Mouse (Mus musculus): ENCODE data around the gene Dclk3. TPM values are rescaled to one million over a fixed set of nuclear protein-coding genes. Genes with fewer than 3 reads are reported as not detected.
A peak's percentile ranks its signal among the peaks of the same experiment; 100 is the strongest.

Dclk3 gene
- total RNA-seq, 1 experiment from 2014 or later = not detected

- ATAC-seq (replicated peaks; ENCODE audit: low read depth, poor library complexity, severe bottlenecking) = peak; percentile 52; the same call in 1 of the 2 replicates
Measured at GRCm38 (mm10) chr9:111478853-111479490, 40.1 kb downstream of the Dclk3 start.

GRCm38 (mm10) chr9:111481011-111481410 is 42.1 kb downstream of the Dclk3 start:
- ATAC-seq (replicated peaks; ENCODE audit: low read depth, poor library complexity, severe bottlenecking) = no peak

GRCm38 (mm10) chr9:111486645-111487477 is 48.0 kb downstream of the Dclk3 start:
- no peak for ATAC-seq (replicated peaks; ENCODE audit: low read depth, poor library complexity, severe bottlenecking)

GRCm38 (mm10) chr9:111490583-111490982 is 51.7 kb downstream of the Dclk3 start:
- no peak for ATAC-seq (replicated peaks; ENCODE audit: low read depth, poor library complexity, severe bottlenecking)

- no peak for ATAC-seq (replicated peaks; ENCODE audit: low read depth, poor library complexity, severe bottlenecking)
Measured at GRCm38 (mm10) chr9:111491280-111491679, 52.4 kb downstream of the Dclk3 start.

GRCm38 (mm10) chr9:111493490-111493889 is 54.6 kb downstream of the Dclk3 start:
- ATAC-seq (replicated peaks; ENCODE audit: low read depth, poor library complexity, severe bottlenecking) = no peak

- ATAC-seq (replicated peaks; ENCODE audit: low read depth, poor library complexity, severe bottlenecking) = peak; percentile 94
Measured at GRCm38 (mm10) chr9:111495561-111495960, 56.7 kb downstream of the Dclk3 start.

- peak; percentile 83 for ATAC-seq (replicated peaks; ENCODE audit: low read depth, poor library complexity, severe bottlenecking)
Measured at GRCm38 (mm10) chr9:111497074-111497811, 58.4 kb downstream of the Dclk3 start.

GRCm38 (mm10) chr9:111500211-111500610 is 61.3 kb downstream of the Dclk3 start:
- no peak for ATAC-seq (replicated peaks; ENCODE audit: low read depth, poor library complexity, severe bottlenecking)

GRCm38 (mm10) chr9:111506075-111506474 is 67.2 kb downstream of the Dclk3 start:
- no peak for ATAC-seq (replicated peaks; ENCODE audit: low read depth, poor library complexity, severe bottlenecking)

GRCm38 (mm10) chr9:111514586-111515473 is 75.9 kb downstream of the Dclk3 start:
- ATAC-seq (replicated peaks; ENCODE audit: low read depth, poor library complexity, severe bottlenecking) = no peak

- no peak for ATAC-seq (replicated peaks; ENCODE audit: low read depth, poor library complexity, severe bottlenecking)
Measured at GRCm38 (mm10) chr9:111515536-111515935, 76.7 kb downstream of the Dclk3 start.

GRCm38 (mm10) chr9:111522226-111522625 is 83.3 kb downstream of the Dclk3 start:
- ATAC-seq (replicated peaks; ENCODE audit: low read depth, poor library complexity, severe bottlenecking) = no peak

- ATAC-seq (replicated peaks; ENCODE audit: low read depth, poor library complexity, severe bottlenecking) = no peak
Measured at GRCm38 (mm10) chr9:111523111-111523510, 84.2 kb downstream of the Dclk3 start.

GRCm38 (mm10) chr9:111523871-111524270 is 85.0 kb downstream of the Dclk3 start:
- no peak for ATAC-seq (replicated peaks; ENCODE audit: low read depth, poor library complexity, severe bottlenecking)

- ATAC-seq (replicated peaks; ENCODE audit: low read depth, poor library complexity, severe bottlenecking) = peak; percentile 39; the same call in 1 of the 2 replicates
Measured at GRCm38 (mm10) chr9:111534744-111535423, 96.0 kb downstream of the Dclk3 start.

- no peak for ATAC-seq (replicated peaks; ENCODE audit: low read depth, poor library complexity, severe bottlenecking)
Measured at GRCm38 (mm10) chr9:111535445-111536064, 96.7 kb downstream of the Dclk3 start.
